Mouse (Mus musculus): Measurements from ENCODE around the gene Tbl1xr1. TPM values are rescaled to one million over a fixed set of nuclear protein-coding genes. Genes with fewer than 3 reads are reported as not detected.

Tbl1xr1 gene
- polyA plus RNA-seq, 1 experiment from 2014 or later, result 30.5 TPM

GRCm38 (mm10) chr3:22081869-22082268 lies 5.4 kb downstream of the Tbl1xr1 start:
- Histone ChIP-seq H3K9ac (ENCODE audit: low read length) (no peak overlapping the region), H3K27ac (replicated peaks; ENCODE audit: low read depth, low read length) (no peak overlapping the region), H3K36me3 (ENCODE audit: control insufficient read depth, insufficient read depth, low read length) (no peaks in the 10 kb centered on the region), H3K27me3 (ENCODE audit: control insufficient read depth, insufficient read depth, low read length) (no peaks in the 10 kb centered on the region), H3K4me2 (ENCODE audit: low read depth, severe bottlenecking) (no peak overlapping the region), H3K4me1 (ENCODE audit: control insufficient read depth, insufficient read depth, low read length) (peaks cover 6% of the 10 kb centered on the region), H3K9me3 (ENCODE audit: control insufficient read depth, low read length) (no peaks in the 10 kb centered on the region), H3K4me3 (ENCODE audit: low read depth, low read length) (no peak overlapping the region)
- WGBS, result 85% methylated on average over 4 of the region's 4 CpGs
- DNase-seq (ENCODE audit: low spot score) (no peak), ATAC-seq (ENCODE audit: insufficient number of reproducible peaks, low FRiP score, low TSS enrichment, low read depth) (no peak)

GRCm38 (mm10) chr3:22082823-22083222 lies 6.4 kb downstream of the Tbl1xr1 start:
- Histone ChIP-seq H3K4me1 (ENCODE audit: control insufficient read depth, insufficient read depth, low read length) (peaks cover 6% of the 10 kb centered on the region), H3K4me2 (ENCODE audit: low read depth, severe bottlenecking) (no peak overlapping the region), H3K9me3 (ENCODE audit: control insufficient read depth, low read length) (no peaks in the 10 kb centered on the region), H3K27me3 (ENCODE audit: control insufficient read depth, insufficient read depth, low read length) (no peaks in the 10 kb centered on the region), H3K27ac (replicated peaks; ENCODE audit: low read depth, low read length) (no peak overlapping the region), H3K4me3 (ENCODE audit: low read depth, low read length) (no peak overlapping the region), H3K9ac (ENCODE audit: low read length) (no peak overlapping the region), H3K36me3 (ENCODE audit: control insufficient read depth, insufficient read depth, low read length) (no peaks in the 10 kb centered on the region)
- DNase-seq (ENCODE audit: low spot score) (no peak), ATAC-seq (ENCODE audit: insufficient number of reproducible peaks, low FRiP score, low TSS enrichment, low read depth) (no peak)
- 88% methylated on average over 4 of the region's 4 CpGs for WGBS

GRCm38 (mm10) chr3:22084222-22084996 lies 8.0 kb downstream of the Tbl1xr1 start:
- no peak overlapping the region for H3K9ac ChIP-seq (ENCODE audit: low read length)
- ATAC-seq (ENCODE audit: insufficient number of reproducible peaks, low FRiP score, low TSS enrichment, low read depth) (no peak), DNase-seq (ENCODE audit: low spot score) (no peak)
- no peaks in the 10 kb centered on the region for H3K9me3 ChIP-seq (ENCODE audit: control insufficient read depth, low read length)
- H3K27me3 ChIP-seq (ENCODE audit: control insufficient read depth, insufficient read depth, low read length), result no peaks in the 10 kb centered on the region
- H3K4me1 ChIP-seq (ENCODE audit: control insufficient read depth, insufficient read depth, low read length), result no peaks in the 10 kb centered on the region; the same call in 1 of the 2 replicates
- H3K4me3 ChIP-seq (ENCODE audit: low read depth, low read length), result no peak overlapping the region
- 71% methylated on average over 10 of the region's 10 CpGs for WGBS
- H3K27ac ChIP-seq (replicated peaks; ENCODE audit: low read depth, low read length), result no peak overlapping the region
- H3K36me3 ChIP-seq (ENCODE audit: control insufficient read depth, insufficient read depth, low read length), result no peaks in the 10 kb centered on the region
- no peak overlapping the region for H3K4me2 ChIP-seq (ENCODE audit: low read depth, severe bottlenecking)

DNA sequence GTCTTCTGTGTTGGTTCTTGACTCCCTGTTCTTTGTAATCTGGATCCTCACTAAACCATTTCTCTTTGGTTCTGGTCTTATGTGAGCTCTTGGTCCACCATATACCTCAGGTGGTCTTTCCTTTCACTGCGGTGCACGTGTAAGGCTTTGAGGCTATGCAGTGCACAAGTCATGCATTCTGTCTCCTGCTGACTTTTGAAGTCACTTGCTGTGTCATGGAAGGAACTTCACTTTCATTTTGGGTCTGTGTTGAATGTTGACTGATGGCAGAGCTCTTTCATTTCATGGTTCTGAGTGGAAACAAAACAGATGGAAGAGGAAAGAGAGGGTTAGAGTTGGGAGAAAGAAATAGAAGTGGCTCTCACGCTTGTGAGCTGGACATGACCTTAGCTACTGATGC lies 13.4 kb downstream of the Tbl1xr1 start:
- Histone ChIP-seq H3K4me2 (ENCODE audit: low read depth, severe bottlenecking) (no peak overlapping the region), H3K4me3 (ENCODE audit: low read depth, low read length) (no peak overlapping the region), H3K9me3 (ENCODE audit: control insufficient read depth, low read length) (no peaks in the 10 kb centered on the region), H3K27me3 (ENCODE audit: control insufficient read depth, insufficient read depth, low read length) (no peaks in the 10 kb centered on the region), H3K4me1 (ENCODE audit: control insufficient read depth, insufficient read depth, low read length) (peaks cover 14% of the 10 kb centered on the region; the same call in 1 of the 2 replicates), H3K36me3 (ENCODE audit: control insufficient read depth, insufficient read depth, low read length) (no peaks in the 10 kb centered on the region), H3K27ac (replicated peaks; ENCODE audit: low read depth, low read length) (no peak overlapping the region), H3K9ac (ENCODE audit: low read length) (no peak overlapping the region)
- ATAC-seq (ENCODE audit: insufficient number of reproducible peaks, low FRiP score, low TSS enrichment, low read depth), result no peak
- 85% methylated on average over 3 of the region's 3 CpGs for WGBS
- no peak for DNase-seq (ENCODE audit: low spot score)

GRCm38 (mm10) chr3:22090431-22091265 lies 14.2 kb downstream of the Tbl1xr1 start:
- no peak overlapping the region for H3K9ac ChIP-seq (ENCODE audit: low read length)
- DNase-seq (ENCODE audit: low spot score), result no peak
- ATAC-seq (ENCODE audit: insufficient number of reproducible peaks, low FRiP score, low TSS enrichment, low read depth), result no peak
- H3K4me1 ChIP-seq (ENCODE audit: control insufficient read depth, insufficient read depth, low read length), result peaks cover 14% of the 10 kb centered on the region; the same call in 1 of the 2 replicates
- no peak overlapping the region for H3K4me2 ChIP-seq (ENCODE audit: low read depth, severe bottlenecking)
- H3K4me3 ChIP-seq (ENCODE audit: low read depth, low read length), result no peak overlapping the region
- WGBS, result 76% methylated on average over 8 of the region's 8 CpGs
- no peaks in the 10 kb centered on the region for H3K27me3 ChIP-seq (ENCODE audit: control insufficient read depth, insufficient read depth, low read length)
- no peak overlapping the region for H3K27ac ChIP-seq (replicated peaks; ENCODE audit: low read depth, low read length)
- no peaks in the 10 kb centered on the region for H3K36me3 ChIP-seq (ENCODE audit: control insufficient read depth, insufficient read depth, low read length)
- H3K9me3 ChIP-seq (ENCODE audit: control insufficient read depth, low read length), result no peaks in the 10 kb centered on the region

- H3K9me3 ChIP-seq (ENCODE audit: control insufficient read depth, low read length), result no peaks in the 10 kb centered on the region
- peaks cover 14% of the 10 kb centered on the region; the same call in 1 of the 2 replicates for H3K4me1 ChIP-seq (ENCODE audit: control insufficient read depth, insufficient read depth, low read length)
- no peak for DNase-seq (ENCODE audit: low spot score)
- no peak for ATAC-seq (ENCODE audit: insufficient number of reproducible peaks, low FRiP score, low TSS enrichment, low read depth)
- no peak overlapping the region for H3K9ac ChIP-seq (ENCODE audit: low read length)
- no peak overlapping the region for H3K4me2 ChIP-seq (ENCODE audit: low read depth, severe bottlenecking)
- no peak overlapping the region for H3K4me3 ChIP-seq (ENCODE audit: low read depth, low read length)
- no peaks in the 10 kb centered on the region for H3K36me3 ChIP-seq (ENCODE audit: control insufficient read depth, insufficient read depth, low read length)
- 81% methylated on average over 3 of the region's 3 CpGs for WGBS
- no peaks in the 10 kb centered on the region for H3K27me3 ChIP-seq (ENCODE audit: control insufficient read depth, insufficient read depth, low read length)
- no peak overlapping the region for H3K27ac ChIP-seq (replicated peaks; ENCODE audit: low read depth, low read length)
Measured at GRCm38 (mm10) chr3:22091266-22091550, 14.8 kb downstream of the Tbl1xr1 start.

- no peak for DNase-seq (ENCODE audit: low spot score)
- no peaks in the 10 kb centered on the region for H3K36me3 ChIP-seq (ENCODE audit: control insufficient read depth, insufficient read depth, low read length)
- no peak overlapping the region for H3K9ac ChIP-seq (ENCODE audit: low read length)
- 76% methylated on average over 3 of the region's 3 CpGs for WGBS
- no peaks in the 10 kb centered on the region for H3K27me3 ChIP-seq (ENCODE audit: control insufficient read depth, insufficient read depth, low read length)
- no peaks in the 10 kb centered on the region for H3K9me3 ChIP-seq (ENCODE audit: control insufficient read depth, low read length)
- H3K27ac ChIP-seq (replicated peaks; ENCODE audit: low read depth, low read length), result no peak overlapping the region
- H3K4me1 ChIP-seq (ENCODE audit: control insufficient read depth, insufficient read depth, low read length), result peaks cover 14% of the 10 kb centered on the region; the same call in 1 of the 2 replicates
- no peak overlapping the region for H3K4me2 ChIP-seq (ENCODE audit: low read depth, severe bottlenecking)
- no peak for ATAC-seq (ENCODE audit: insufficient number of reproducible peaks, low FRiP score, low TSS enrichment, low read depth)
- no peak overlapping the region for H3K4me3 ChIP-seq (ENCODE audit: low read depth, low read length)
Measured at GRCm38 (mm10) chr3:22091681-22092080, 15.2 kb downstream of the Tbl1xr1 start.

GRCm38 (mm10) chr3:22092784-22093183 lies 16.3 kb downstream of the Tbl1xr1 start:
- no peak overlapping the region for H3K4me2 ChIP-seq (ENCODE audit: low read depth, severe bottlenecking)

More at GRCm38 (mm10) chr3:22092784-22093183, 16.3 kb downstream of the Tbl1xr1 start:
- peaks cover 14% of the 10 kb centered on the region; the same call in 1 of the 2 replicates for H3K4me1 ChIP-seq (ENCODE audit: control insufficient read depth, insufficient read depth, low read length)
- no peak for DNase-seq (ENCODE audit: low spot score)
- no peaks in the 10 kb centered on the region for H3K9me3 ChIP-seq (ENCODE audit: control insufficient read depth, low read length)
- H3K36me3 ChIP-seq (ENCODE audit: control insufficient read depth, insufficient read depth, low read length), result no peaks in the 10 kb centered on the region
- ATAC-seq (ENCODE audit: insufficient number of reproducible peaks, low FRiP score, low TSS enrichment, low read depth), result no peak
- 65% methylated on average over 5 of the region's 5 CpGs for WGBS
- H3K27me3 ChIP-seq (ENCODE audit: control insufficient read depth, insufficient read depth, low read length), result no peaks in the 10 kb centered on the region
- H3K9ac ChIP-seq (ENCODE audit: low read length), result no peak overlapping the region
- H3K27ac ChIP-seq (replicated peaks; ENCODE audit: low read depth, low read length), result no peak overlapping the region
- H3K4me3 ChIP-seq (ENCODE audit: low read depth, low read length), result no peak overlapping the region
